Mouse (Mus musculus) liver, embryonic 13.5 days (tissue): ENCODE measurements at regions not wholly inside any gene's neighbourhood (a gene's known extent, or its start where the extent isn't known, plus 50 kb on each side); places are given as distances from the start of the nearest gene placed in this dataset.
"Not testable (repeated sequence)": the region's sequence is repeated elsewhere in the genome, so short reads cannot be mapped to it uniquely, and the experiment has no call there.

ENCODE experiments used
- ATAC-seq: fragments of 200-750 bp; cut with Nextera tagmentation; 2 replicates; pipeline ENCODE4 v1.8.0; 2017; ENCODE audit warnings: low read depth, mild to moderate bottlenecking, moderate number of reproducible peaks, moderate library complexity
- DNase-seq: peaks from one replicate; pipeline ENCODE4 v3.0.0; 2022
- H3K27ac ChIP-seq: fragments of 300-500 bp; sonication (generic); 2 replicates; pipeline ENCODE4 v1.5.1; 2015; ENCODE audit warnings: moderate library complexity, mild to moderate bottlenecking, inconsistent platforms
- H3K27me3 ChIP-seq: fragments of 300-500 bp; sonication (generic); 2 replicates; pipeline ENCODE4 v1.6.1; 2015; ENCODE audit warnings: mild to moderate bottlenecking, inconsistent platforms
- H3K36me3 ChIP-seq: fragments of 300-500 bp; sonication (generic); 2 replicates; pipeline ENCODE4 v1.6.1; 2015; ENCODE audit warnings: mild to moderate bottlenecking, inconsistent platforms
- H3K4me1 ChIP-seq: fragments of 300-500 bp; sonication (generic); replicated peaks from 2 replicates; pipeline ENCODE4 v1.6.1; 2015; ENCODE audit warnings: inconsistent platforms
- H3K4me2 ChIP-seq: fragments of 300-500 bp; sonication (generic); 2 replicates; pipeline ENCODE4 v1.6.1; 2015; ENCODE audit warnings: inconsistent platforms, mild to moderate bottlenecking, moderate library complexity
- H3K4me3 ChIP-seq: fragments of 300-500 bp; sonication (generic); replicated peaks from 2 replicates; pipeline ENCODE4 v1.5.1; 2015; ENCODE audit warnings: mild to moderate bottlenecking, inconsistent platforms
- H3K9ac ChIP-seq: fragments of 300-500 bp; sonication (generic); 2 replicates; pipeline ENCODE4 v1.6.1; 2015; ENCODE audit warnings: mild to moderate bottlenecking, inconsistent platforms
- H3K9me3 ChIP-seq: fragments of 300-500 bp; sonication (generic); replicated peaks from 2 replicates; pipeline ENCODE4 v1.6.1; 2016; ENCODE audit warnings: inconsistent platforms
- WGBS: fragments of 180-500 bp; shearing (Covaris S2); methylation state at CpG from one replicate; pipeline ENCODE4 v1.1.7; 2015; ENCODE audit not compliant: insufficient replicate concordance; 5-methylcytosine and 5-hydroxymethylcytosine counted together

GRCm38 (mm10) chr4:93567487-93568259 lies 232.4 kb upstream of the Tusc1 start:
- WGBS, result 49% methylated on average over 5 of the region's 5 CpGs
- Histone ChIP-seq H3K36me3 (no peaks in the 10 kb centered on the region), H3K27ac (0 out of 2 replicates have a peak overlapping the region, but pooled peaks have one; percentile 2), H3K4me3 (no peak overlapping the region), H3K4me1 (peaks cover 24% of the 10 kb centered on the region), H3K4me2 (no peak overlapping the region), H3K27me3 (no peaks in the 10 kb centered on the region), H3K9ac (no peak overlapping the region), H3K9me3 (no peaks in the 10 kb centered on the region)
- ATAC-seq, result peak; percentile 85
- no peak for DNase-seq

GRCm38 (mm10) chr4:93555787-93556760 lies 220.8 kb upstream of the Tusc1 start:
- H3K9ac ChIP-seq, result peak overlapping the region; percentile 61
- no peaks in the 10 kb centered on the region for H3K36me3 ChIP-seq
- peak; percentile 95 for ATAC-seq
- no peaks in the 10 kb centered on the region for H3K27me3 ChIP-seq
- H3K27ac ChIP-seq, result peak overlapping the region; percentile 97
- no peak overlapping the region for H3K4me3 ChIP-seq
- 50% methylated on average over 5 of the region's 5 CpGs for WGBS
- H3K4me2 ChIP-seq, result peak overlapping the region; percentile 60
- no peaks in the 10 kb centered on the region for H3K9me3 ChIP-seq
- peaks cover 22% of the 10 kb centered on the region for H3K4me1 ChIP-seq
- DNase-seq, result peak; percentile 65

GRCm38 (mm10) chr4:93555181-93555580 lies 219.9 kb upstream of the Tusc1 start:
- peaks cover 22% of the 10 kb centered on the region for H3K4me1 ChIP-seq
- peak; percentile 23 for DNase-seq
- H3K9ac ChIP-seq, result peak overlapping the region; percentile 61; the same call in 1 of the 2 replicates
- H3K27me3 ChIP-seq, H3K9me3 ChIP-seq, H3K36me3 ChIP-seq, H3K4me3 ChIP-seq: not testable (repeated sequence)
- WGBS, result 39% methylated on average over 2 of the region's 2 CpGs
- peak overlapping the region; percentile 60; the same call in 1 of the 2 replicates for H3K4me2 ChIP-seq
- H3K27ac ChIP-seq, result peak overlapping the region; percentile 97
- ATAC-seq, result peak; percentile 37; the same call in 1 of the 2 replicates

GRCm38 (mm10) chr4:93552489-93553160 lies 217.3 kb upstream of the Tusc1 start:
- WGBS, result 71% methylated on average over 4 of the region's 4 CpGs
- H3K9ac ChIP-seq, result no peak overlapping the region
- DNase-seq (no peak), ATAC-seq (no peak)
- H3K36me3 ChIP-seq, result no peaks in the 10 kb centered on the region
- no peak overlapping the region for H3K4me2 ChIP-seq
- no peaks in the 10 kb centered on the region for H3K27me3 ChIP-seq
- H3K4me1 ChIP-seq, result peaks cover 27% of the 10 kb centered on the region
- H3K4me3 ChIP-seq, result no peak overlapping the region
- H3K27ac ChIP-seq, result peak overlapping the region; percentile 29; the same call in 1 of the 2 replicates
- no peaks in the 10 kb centered on the region for H3K9me3 ChIP-seq

GRCm38 (mm10) chr4:93551086-93551485 lies 215.8 kb upstream of the Tusc1 start:
- Histone ChIP-seq H3K4me3 (no peak overlapping the region), H3K27me3 (no peaks in the 10 kb centered on the region), H3K9me3 (no peaks in the 10 kb centered on the region), H3K9ac (no peak overlapping the region), H3K4me1 (peaks cover 25% of the 10 kb centered on the region), H3K36me3 (no peaks in the 10 kb centered on the region), H3K27ac (no peak overlapping the region), H3K4me2 (no peak overlapping the region)
- ATAC-seq (no peak), DNase-seq (no peak)

DNA sequence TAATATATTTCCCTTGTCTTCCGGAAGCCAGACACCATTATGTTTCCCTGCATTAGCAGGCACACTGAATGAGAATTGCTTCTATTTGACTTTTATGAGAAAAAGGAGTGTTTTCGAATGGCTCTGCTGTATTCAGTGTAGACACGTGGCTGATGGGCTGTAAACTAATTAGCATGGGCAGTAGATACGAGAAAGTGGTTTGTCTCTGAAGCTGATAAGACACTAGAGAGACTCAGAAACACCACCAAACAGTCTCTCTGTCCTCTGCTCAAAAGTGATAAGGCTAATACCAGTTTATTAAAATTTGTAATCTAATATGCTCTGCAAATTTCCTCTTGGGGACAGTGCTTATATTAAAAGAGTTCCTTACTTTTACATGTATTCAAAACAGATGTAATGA lies 205.3 kb upstream of the Tusc1 start:
- Histone ChIP-seq H3K27me3 (no peaks in the 10 kb centered on the region), H3K4me3 (no peak overlapping the region), H3K4me1 (peaks cover 27% of the 10 kb centered on the region), H3K27ac (peak overlapping the region; percentile 85), H3K9ac (no peak overlapping the region), H3K9me3 (0 out of 2 replicates have a peak, but pooled peaks cover 3% of the 10 kb centered on the region), H3K4me2 (peak overlapping the region; percentile 24; the same call in 1 of the 2 replicates), H3K36me3 (no peaks in the 10 kb centered on the region)
- 17% methylated on average over 4 of the region's 4 CpGs for WGBS
- ATAC-seq (peak; percentile 100), DNase-seq (peak; percentile 42)

GRCm38 (mm10) chr4:93527382-93527781 lies 192.1 kb upstream of the Tusc1 start:
- no peak overlapping the region for H3K4me3 ChIP-seq
- no peaks in the 10 kb centered on the region for H3K36me3 ChIP-seq
- DNase-seq (no peak), ATAC-seq (no peak)
- 65% methylated on average over 2 of the region's 2 CpGs for WGBS
- H3K9me3 ChIP-seq, result no peaks in the 10 kb centered on the region
- no peak overlapping the region for H3K9ac ChIP-seq
- H3K27ac ChIP-seq, result no peak overlapping the region
- no peaks in the 10 kb centered on the region for H3K27me3 ChIP-seq
- no peak overlapping the region for H3K4me2 ChIP-seq
- H3K4me1 ChIP-seq, result peaks cover 3% of the 10 kb centered on the region; the same call in 1 of the 2 replicates

DNA sequence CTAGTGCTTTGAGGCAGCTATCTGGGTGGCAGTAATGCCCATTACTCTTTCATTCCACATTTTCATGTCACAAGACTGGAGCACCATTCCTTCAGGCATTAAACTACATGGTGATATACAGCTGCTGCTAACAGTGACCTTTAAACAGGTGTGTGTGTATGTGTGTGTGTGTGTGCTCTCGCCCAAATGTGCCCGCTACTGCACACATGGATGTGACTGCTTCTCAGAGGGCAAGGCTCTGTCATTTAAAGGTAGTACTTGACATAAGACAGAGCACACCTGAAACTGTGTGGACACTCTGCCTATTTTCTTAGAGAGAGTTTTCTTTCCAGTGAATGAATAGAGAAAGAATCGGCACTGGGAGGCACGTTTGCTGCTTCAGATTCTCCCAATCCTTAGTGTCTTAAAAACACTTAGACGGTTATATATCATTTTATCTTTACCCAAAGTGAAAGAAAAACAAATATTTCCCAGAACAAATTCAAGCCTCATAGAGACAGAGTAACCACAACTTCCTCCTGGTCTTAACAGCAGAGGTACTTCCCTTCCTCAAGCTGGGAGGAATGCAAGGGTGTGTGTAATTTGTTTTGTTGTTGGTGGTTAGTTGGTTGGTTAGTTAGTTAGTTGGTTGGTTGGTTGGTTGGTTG lies 185.3 kb upstream of the Tusc1 start:
- no peaks in the 10 kb centered on the region for H3K9me3 ChIP-seq
- H3K27ac ChIP-seq, result peak overlapping the region; percentile 47; the same call in 1 of the 2 replicates
- DNase-seq (no peak), ATAC-seq (0 out of 2 replicates have a peak, but pooled peaks have one; percentile 29)
- no peak overlapping the region for H3K9ac ChIP-seq
- no peak overlapping the region for H3K4me2 ChIP-seq
- WGBS, result 34% methylated on average over 5 of the region's 5 CpGs
- H3K4me3 ChIP-seq, result no peak overlapping the region
- peaks cover 14% of the 10 kb centered on the region for H3K4me1 ChIP-seq
- H3K36me3 ChIP-seq, result no peaks in the 10 kb centered on the region
- no peaks in the 10 kb centered on the region for H3K27me3 ChIP-seq

DNA sequence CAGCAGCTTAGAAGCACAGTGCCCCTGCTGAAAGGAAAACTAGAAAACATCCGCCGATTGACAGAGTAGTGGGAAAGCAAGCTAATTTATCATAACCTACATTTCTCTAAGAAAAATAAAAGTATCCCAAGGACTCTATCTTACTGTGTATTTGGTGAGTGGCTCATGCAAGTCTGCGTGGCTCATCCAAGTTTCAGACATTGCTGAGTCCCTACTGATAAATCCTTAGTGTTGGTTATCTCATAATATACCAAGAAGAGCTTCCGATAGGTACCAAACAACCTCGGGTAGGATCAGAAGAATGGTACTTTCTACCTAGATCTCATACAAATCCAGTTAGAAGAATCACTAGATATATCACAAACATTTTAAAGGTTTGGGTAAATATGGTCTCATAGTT lies 183.6 kb upstream of the Tusc1 start:
- Histone ChIP-seq H3K36me3 (no peaks in the 10 kb centered on the region), H3K4me1 (peaks cover 14% of the 10 kb centered on the region), H3K4me3 (no peak overlapping the region), H3K4me2 (no peak overlapping the region), H3K9me3 (no peaks in the 10 kb centered on the region), H3K27me3 (no peaks in the 10 kb centered on the region), H3K9ac (no peak overlapping the region), H3K27ac (no peak overlapping the region)
- DNase-seq (no peak), ATAC-seq (peak; percentile 50; the same call in 1 of the 2 replicates)
- WGBS, result 53% methylated on average over 5 of the region's 5 CpGs

DNA sequence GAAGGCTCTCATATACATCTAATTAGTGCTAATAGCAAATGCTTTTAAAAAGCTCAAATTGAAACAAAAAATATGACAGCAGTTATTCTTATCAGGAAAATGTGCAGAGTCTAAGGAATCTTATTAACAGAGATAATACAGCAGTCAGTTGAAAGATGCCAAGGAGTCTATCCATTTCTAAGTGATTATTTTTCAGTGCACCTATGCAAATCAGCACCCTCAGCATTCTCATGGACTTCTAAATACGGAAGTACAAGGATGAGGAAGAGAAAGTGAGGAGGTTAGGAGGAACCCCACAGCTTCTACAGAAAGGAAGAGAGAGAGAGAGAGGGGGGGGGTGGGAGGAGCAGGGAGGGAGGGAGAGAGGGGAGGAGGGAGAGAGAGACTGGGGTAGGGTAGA lies 175.5 kb upstream of the Tusc1 start:
- Histone ChIP-seq H3K27me3 (no peaks in the 10 kb centered on the region), H3K36me3 (no peaks in the 10 kb centered on the region), H3K9me3 (no peaks in the 10 kb centered on the region), H3K4me3 (no peak overlapping the region), H3K4me2 (no peak overlapping the region), H3K27ac (no peak overlapping the region), H3K4me1 (no peaks in the 10 kb centered on the region), H3K9ac (no peak overlapping the region)
- ATAC-seq (peak; percentile 29; the same call in 1 of the 2 replicates), DNase-seq (no peak)
- WGBS, result 17% methylated on average over 1 of the region's 1 CpGs
